8 mouse cellular contexts compared by ENCODE assay signal in the genomic region with DNA sequence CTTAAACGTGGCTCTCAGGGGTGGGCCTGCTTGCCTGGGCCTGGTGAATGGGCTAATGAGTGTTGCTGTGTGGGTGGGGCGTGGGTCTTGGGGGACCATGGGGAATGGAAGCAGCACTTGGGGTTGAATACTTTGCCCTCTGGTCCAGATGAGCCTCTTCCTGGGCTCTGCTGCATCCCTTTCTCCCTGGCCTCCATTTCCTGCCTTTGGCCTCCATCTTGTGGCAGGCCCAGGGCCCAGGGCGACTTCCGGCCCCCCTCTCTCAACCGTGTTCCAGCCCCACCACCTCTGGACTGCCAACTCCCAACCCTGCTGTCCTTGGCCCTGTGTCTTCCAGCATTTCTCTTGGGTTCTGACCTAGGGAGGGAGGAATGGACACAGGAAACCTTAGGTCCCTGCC. TPM values are rescaled to one million over a fixed set of nuclear protein-coding genes. Genes with fewer than 3 reads are reported as not detected.
DNase-seq lines count a peak whose midpoint lies in the region; ATAC-seq and TF ChIP-seq lines count a peak whose summit lies in the region.

No protein-coding gene starts in this region.

- 51% methylated on average over 5 of the region's 5 CpGs for WGBS in lung, embryonic 15.5 days
- 53% methylated on average over 5 of the region's 5 CpGs for WGBS in heart, postnatal 0 days
- WGBS in hindbrain, embryonic 13.5 days, result 56% methylated on average over 5 of the region's 5 CpGs

- no peak for TF ChIP-seq POLR2A in myocyte (IDR thresholded peaks at IDR 0.05; ENCODE audit: insufficient read length, low read depth)

- peak overlapping the region; percentile 6; the same call in 1 of the 2 replicates for H3K9ac ChIP-seq in lung, embryonic 15.5 days
- H3K9ac ChIP-seq in heart, postnatal 0 days (replicated peaks; ENCODE audit: low read depth, low read length), result no peak overlapping the region
- no peak overlapping the region for H3K9ac ChIP-seq in hindbrain, embryonic 13.5 days

- peak overlapping the region; percentile 39; the same call in 1 of the 2 replicates for H3K27ac ChIP-seq in lung, embryonic 15.5 days
- H3K27ac ChIP-seq in heart, postnatal 0 days (ENCODE audit: low read depth), result peak overlapping the region; percentile 27; the same call in 1 of the 2 replicates
- no peak overlapping the region for H3K27ac ChIP-seq in hindbrain, embryonic 13.5 days

- DNase-seq in cerebellum, adult 11-12 months, result peak; percentile 53
- no peak for DNase-seq in cerebellum, postnatal 36 days
- no peak for DNase-seq in lung, postnatal 25 days (ENCODE audit: low spot score)
- no peak for DNase-seq in heart, postnatal 0 days (ENCODE audit: low spot score)
- DNase-seq in retina, postnatal 1 day, result no peak

- peak overlapping the region; percentile 69 for H3K4me2 ChIP-seq in lung, embryonic 15.5 days
- no peak overlapping the region for H3K4me2 ChIP-seq in heart, postnatal 0 days (ENCODE audit: low read depth, low read length)
- H3K4me2 ChIP-seq in myocyte (ENCODE audit: low read depth), result peak overlapping the region; percentile 81
- H3K4me2 ChIP-seq in hindbrain, embryonic 13.5 days, result no peak overlapping the region

- no peaks in the 10 kb centered on the region for H3K9me3 ChIP-seq in lung, embryonic 15.5 days
- no peaks in the 10 kb centered on the region for H3K9me3 ChIP-seq in heart, postnatal 0 days (replicated peaks; ENCODE audit: control insufficient read depth, low read length)
- H3K9me3 ChIP-seq in hindbrain, embryonic 13.5 days, result no peaks in the 10 kb centered on the region

- no peak overlapping the region for H3ac ChIP-seq in myocyte (ENCODE audit: control insufficient read depth, insufficient read length)

- no peak for ATAC-seq in lung, embryonic 15.5 days (ENCODE audit: borderline replicate concordance, extremely low read depth, low FRiP score, low TSS enrichment)
- no peak for ATAC-seq in heart, postnatal 0 days (ENCODE audit: insufficient read depth, low read depth)
- ATAC-seq in hindbrain, embryonic 13.5 days (ENCODE audit: low FRiP score), result no peak

- peaks cover 13% of the 10 kb centered on the region for H3K27me3 ChIP-seq in lung, embryonic 15.5 days
- H3K27me3 ChIP-seq in heart, postnatal 0 days (ENCODE audit: control insufficient read depth, insufficient read depth, low read length), result peaks cover 12% of the 10 kb centered on the region
- H3K27me3 ChIP-seq in myocyte (ENCODE audit: control insufficient read depth, insufficient read depth, insufficient read length), result no peaks in the 10 kb centered on the region
- H3K27me3 ChIP-seq in hindbrain, embryonic 13.5 days, result peaks cover 29% of the 10 kb centered on the region

- H3K4me1 ChIP-seq in lung, embryonic 15.5 days, result peaks cover 56% of the 10 kb centered on the region
- peaks cover 27% of the 10 kb centered on the region for H3K4me1 ChIP-seq in heart, postnatal 0 days (ENCODE audit: control insufficient read depth, insufficient read depth)
- H3K4me1 ChIP-seq in hindbrain, embryonic 13.5 days (replicated peaks), result peaks cover 58% of the 10 kb centered on the region

- H3K36me3 ChIP-seq in lung, embryonic 15.5 days, result peaks cover 11% of the 10 kb centered on the region
- H3K36me3 ChIP-seq in heart, postnatal 0 days (replicated peaks; ENCODE audit: control insufficient read depth, insufficient read depth, low read length), result peaks cover 7% of the 10 kb centered on the region; the same call in 1 of the 2 replicates
- no peaks in the 10 kb centered on the region for H3K36me3 ChIP-seq in myocyte (ENCODE audit: control insufficient read depth, insufficient read depth)
- H3K36me3 ChIP-seq in hindbrain, embryonic 13.5 days, result peaks cover 21% of the 10 kb centered on the region

- peak overlapping the region; percentile 38; the same call in 1 of the 2 replicates for H3K4me3 ChIP-seq in lung, embryonic 15.5 days
- no peak overlapping the region for H3K4me3 ChIP-seq in heart, postnatal 0 days (ENCODE audit: low read depth, low read length)
- H3K4me3 ChIP-seq in myocyte, result no peak overlapping the region
- H3K4me3 ChIP-seq in hindbrain, embryonic 13.5 days, result no peak overlapping the region

- TF ChIP-seq EP300 in heart, postnatal 0 days (IDR thresholded peaks at IDR 0.05; ENCODE audit: low read depth), result no peak

- peaks cover 7% of the 10 kb centered on the region for H3K79me2 ChIP-seq in myocyte (ENCODE audit: control insufficient read depth, insufficient read depth)

- TF ChIP-seq CTCF in heart, postnatal 0 days (IDR thresholded peaks at IDR 0.05; ENCODE audit: low read depth), result no peak

TF ChIP-seq in myocyte, 11 proteins besides CTCF, POLR2A, EP300 and RAD21:
- TF ChIP-seq MYOD1 (IDR thresholded peaks at IDR 0.05; ENCODE audit: control insufficient read depth in 1 of 3, insufficient read length in 2 of 3, low read depth in 2 of 3), result no peak
- no peak for TF ChIP-seq USF1 (IDR thresholded peaks at IDR 0.05; ENCODE audit: low read depth)
- TF ChIP-seq POLR2AphosphoS2 (IDR thresholded peaks at IDR 0.05; ENCODE audit: insufficient read length, low read depth), result no peak

RNA-seq across cellular contexts. Expression of a gene that starts 3.7 kb away (rescaled TPM):
- 175 and 179 TPM in 2 replicates for polyA plus RNA-seq in lung, embryonic 15.5 days (2015; fragmentation: Nextera tagmentation; extraction: Ambion mirVana)
- total RNA-seq in heart, postnatal 0 days (2014; rRNA removed; ENCODE audit: low replicate concordance), result 47.7 and 60.5 TPM in 2 replicates
- polyA plus RNA-seq in heart, postnatal 0 days (2015; fragmentation: Nextera tagmentation; extraction: Ambion mirVana), result 96.5 and 102 TPM in 2 replicates
- 75.5 TPM for polyA plus RNA-seq in myocyte (2012; fragmentation: generic; extraction: Trizol)
- 193 and 201 TPM in 2 replicates for polyA plus RNA-seq in hindbrain, embryonic 13.5 days (2015; fragmentation: Nextera tagmentation; extraction: Ambion mirVana)

RNA-seq across cellular contexts. Expression of a gene that starts 4.4 kb away (rescaled TPM):
- 30.2 and 33.9 TPM in 2 replicates for polyA plus RNA-seq in lung, embryonic 15.5 days (2015; fragmentation: Nextera tagmentation; extraction: Ambion mirVana)
- 12.8 and 44.1 TPM in 2 replicates for total RNA-seq in heart, postnatal 0 days (2014; rRNA removed; ENCODE audit: low replicate concordance)
- polyA plus RNA-seq in heart, postnatal 0 days (2015; fragmentation: Nextera tagmentation; extraction: Ambion mirVana), result 16.8 and 18.9 TPM in 2 replicates
- polyA plus RNA-seq in myocyte (2012; fragmentation: generic; extraction: Trizol), result 2.8 TPM
- polyA plus RNA-seq in hindbrain, embryonic 13.5 days (2015; fragmentation: Nextera tagmentation; extraction: Ambion mirVana), result 5.0 and 5.5 TPM in 2 replicates

RNA-seq across cellular contexts. Expression of a gene that starts 5.6 kb away (rescaled TPM):
- 10.8 and 11.0 TPM in 2 replicates for polyA plus RNA-seq in lung, embryonic 15.5 days (2015; fragmentation: Nextera tagmentation; extraction: Ambion mirVana)
- 6.8 and 15.2 TPM in 2 replicates for total RNA-seq in heart, postnatal 0 days (2014; rRNA removed; ENCODE audit: low replicate concordance)
- 7.5 and 8.6 TPM in 2 replicates for polyA plus RNA-seq in heart, postnatal 0 days (2015; fragmentation: Nextera tagmentation; extraction: Ambion mirVana)
- 9.2 TPM for polyA plus RNA-seq in myocyte (2012; fragmentation: generic; extraction: Trizol)
- 12.4 and 14.7 TPM in 2 replicates for polyA plus RNA-seq in hindbrain, embryonic 13.5 days (2015; fragmentation: Nextera tagmentation; extraction: Ambion mirVana)

RNA-seq across cellular contexts. Expression of a gene that starts 5.6 kb away (rescaled TPM):
- polyA plus RNA-seq in lung, embryonic 15.5 days (2015; fragmentation: Nextera tagmentation; extraction: Ambion mirVana), result 179 and 183 TPM in 2 replicates
- total RNA-seq in heart, postnatal 0 days (2014; rRNA removed; ENCODE audit: low replicate concordance), result 13.1 and 75.0 TPM in 2 replicates
- polyA plus RNA-seq in heart, postnatal 0 days (2015; fragmentation: Nextera tagmentation; extraction: Ambion mirVana), result 311 and 336 TPM in 2 replicates
- 339 TPM for polyA plus RNA-seq in myocyte (2012; fragmentation: generic; extraction: Trizol)
- polyA plus RNA-seq in hindbrain, embryonic 13.5 days (2015; fragmentation: Nextera tagmentation; extraction: Ambion mirVana), result 340 and 342 TPM in 2 replicates

RNA-seq across cellular contexts. Expression of a gene that starts 13.2 kb away (rescaled TPM):
- 5.5 and 6.0 TPM in 2 replicates for polyA plus RNA-seq in lung, embryonic 15.5 days (2015; fragmentation: Nextera tagmentation; extraction: Ambion mirVana)
- 3.1 and 5.5 TPM in 2 replicates for total RNA-seq in heart, postnatal 0 days (2014; rRNA removed; ENCODE audit: low replicate concordance)
- polyA plus RNA-seq in heart, postnatal 0 days (2015; fragmentation: Nextera tagmentation; extraction: Ambion mirVana), result 4.4 and 4.5 TPM in 2 replicates
- polyA plus RNA-seq in myocyte (2012; fragmentation: generic; extraction: Trizol), result 4.8 TPM
- polyA plus RNA-seq in hindbrain, embryonic 13.5 days (2015; fragmentation: Nextera tagmentation; extraction: Ambion mirVana), result 16.1 and 18.1 TPM in 2 replicates

Comparison
In these comparisons a context has a peak if more than half of its experiments do, and no peak if none do; other contexts are left out.
1. H3K4me2 ChIP-seq: peak in lung, embryonic 15.5 days (single experiment) and myocyte (single experiment); none in heart, postnatal 0 days (single experiment) and hindbrain, embryonic 13.5 days (single experiment).